Mouse (Mus musculus) limb, embryonic 11.5 days (tissue): ENCODE measurements at regions not wholly inside any gene's neighbourhood (a gene's known extent, or its start where the extent isn't known, plus 50 kb on each side); places are given as distances from the start of the nearest gene placed in this dataset.

Experiments
- ATAC-seq: fragments of 200-750 bp; cut with Nextera tagmentation; 2 replicates; pipeline ENCODE4 v1.8.0; 2017; ENCODE audit warnings: low read depth; ENCODE audit not compliant: insufficient number of reproducible peaks, low FRiP score, low TSS enrichment
- DNase-seq: peaks from one replicate; pipeline ENCODE4 v3.0.0-alpha.2; 2015; ENCODE audit warnings: low spot score
- H3K27ac ChIP-seq: fragments of 300-500 bp; sonication (generic); replicated peaks from 2 replicates; pipeline ENCODE4 v1.5.1; 2014; ENCODE audit warnings: low read depth, mild to moderate bottlenecking, low read length
- H3K27me3 ChIP-seq: fragments of 300-500 bp; sonication (generic); 2 replicates; pipeline ENCODE4 v1.6.1; 2014; ENCODE audit warnings: mild to moderate bottlenecking, low read length, mixed read lengths; ENCODE audit not compliant: control insufficient read depth, insufficient read depth
- H3K36me3 ChIP-seq: fragments of 300-500 bp; sonication (generic); 2 replicates; pipeline ENCODE4 v1.6.1; 2014; ENCODE audit warnings: mild to moderate bottlenecking, low read length, moderate library complexity, mixed read lengths; ENCODE audit not compliant: control insufficient read depth, insufficient read depth
- H3K4me1 ChIP-seq: fragments of 300-500 bp; sonication (generic); 2 replicates; pipeline ENCODE4 v1.6.1; 2014; ENCODE audit warnings: low read length, mixed read lengths; ENCODE audit not compliant: control insufficient read depth, insufficient read depth
- H3K4me2 ChIP-seq: fragments of 300-500 bp; sonication (generic); 2 replicates; pipeline ENCODE4 v1.6.1; 2014; ENCODE audit warnings: low read depth, mild to moderate bottlenecking, moderate library complexity; ENCODE audit not compliant: severe bottlenecking
- H3K4me3 ChIP-seq: fragments of 300-500 bp; sonication (generic); 2 replicates; pipeline ENCODE4 v1.5.1; 2014; ENCODE audit warnings: low read depth, low read length
- H3K9ac ChIP-seq: fragments of 300-500 bp; sonication (generic); 2 replicates; pipeline ENCODE4 v1.6.1; 2014; ENCODE audit warnings: mild to moderate bottlenecking, low read length
- H3K9me3 ChIP-seq: fragments of 300-500 bp; sonication (generic); 2 replicates; pipeline ENCODE4 v1.6.1; 2016; ENCODE audit warnings: low read length; ENCODE audit not compliant: control insufficient read depth
- WGBS: fragments of 180-500 bp; shearing (Covaris S2); extraction: QIAGEN DNeasy Blood & Tissue Kit; methylation state at CpG from one replicate; pipeline ENCODE4 v1.1.7; 2014; 5-methylcytosine and 5-hydroxymethylcytosine counted together

GRCm38 (mm10) chr13:31472366-31472765, 83.6 kb upstream of the Foxq1 start:
- no peaks in the 10 kb centered on the region for H3K4me1 ChIP-seq
- no peak for ATAC-seq
- no peaks in the 10 kb centered on the region for H3K27me3 ChIP-seq
- H3K9me3 ChIP-seq = no peaks in the 10 kb centered on the region
- H3K9ac ChIP-seq = no peak overlapping the region
- no peak overlapping the region for H3K27ac ChIP-seq
- no peaks in the 10 kb centered on the region for H3K36me3 ChIP-seq
- no peak overlapping the region for H3K4me2 ChIP-seq
- 86% methylated on average over 5 of the region's 5 CpGs for WGBS
- no peak for DNase-seq
- H3K4me3 ChIP-seq = no peak overlapping the region

- ATAC-seq = no peak
- 71% methylated on average over 4 of the region's 4 CpGs for WGBS
- H3K27me3 ChIP-seq = no peaks in the 10 kb centered on the region
- no peak overlapping the region for H3K4me2 ChIP-seq
- H3K4me3 ChIP-seq = no peak overlapping the region
- H3K4me1 ChIP-seq = no peaks in the 10 kb centered on the region
- no peaks in the 10 kb centered on the region for H3K36me3 ChIP-seq
- no peak overlapping the region for H3K27ac ChIP-seq
- H3K9me3 ChIP-seq = no peaks in the 10 kb centered on the region
- H3K9ac ChIP-seq = no peak overlapping the region
- no peak for DNase-seq
Observed at GRCm38 (mm10) chr13:31472804-31473203, 83.1 kb upstream of the Foxq1 start.

GRCm38 (mm10) chr13:31473275-31473674, 82.7 kb upstream of the Foxq1 start:
- H3K9ac ChIP-seq = no peak overlapping the region
- H3K27ac ChIP-seq = no peak overlapping the region
- 93% methylated on average over 1 of the region's 1 CpGs for WGBS
- no peak for ATAC-seq
- H3K4me1 ChIP-seq = no peaks in the 10 kb centered on the region
- no peak overlapping the region for H3K4me2 ChIP-seq
- H3K36me3 ChIP-seq = no peaks in the 10 kb centered on the region
- DNase-seq = no peak
- no peaks in the 10 kb centered on the region for H3K27me3 ChIP-seq
- H3K4me3 ChIP-seq = no peak overlapping the region
- H3K9me3 ChIP-seq = no peaks in the 10 kb centered on the region

- WGBS = 92% methylated on average over 3 of the region's 3 CpGs
- DNase-seq (no peak), ATAC-seq (no peak)
- Histone ChIP-seq H3K4me1 (no peaks in the 10 kb centered on the region), H3K27me3 (no peaks in the 10 kb centered on the region), H3K4me2 (no peak overlapping the region), H3K27ac (no peak overlapping the region), H3K9me3 (no peaks in the 10 kb centered on the region), H3K36me3 (no peaks in the 10 kb centered on the region), H3K4me3 (no peak overlapping the region), H3K9ac (no peak overlapping the region)
Observed at GRCm38 (mm10) chr13:31475845-31476244, 80.1 kb upstream of the Foxq1 start.

GRCm38 (mm10) chr13:31477171-31477867, 78.6 kb upstream of the Foxq1 start:
- no peaks in the 10 kb centered on the region for H3K9me3 ChIP-seq
- no peak for ATAC-seq

GRCm38 (mm10) chr13:31481105-31481844, 74.7 kb upstream of the Foxq1 start:
- H3K4me2 ChIP-seq = no peak overlapping the region
- no peaks in the 10 kb centered on the region for H3K27me3 ChIP-seq
- no peaks in the 10 kb centered on the region for H3K4me1 ChIP-seq
- no peak for DNase-seq
- no peak overlapping the region for H3K9ac ChIP-seq
- no peaks in the 10 kb centered on the region for H3K9me3 ChIP-seq
- 84% methylated on average over 7 of the region's 7 CpGs for WGBS
- ATAC-seq = no peak
- no peak overlapping the region for H3K27ac ChIP-seq
- no peaks in the 10 kb centered on the region for H3K36me3 ChIP-seq
- no peak overlapping the region for H3K4me3 ChIP-seq

More at GRCm38 (mm10) chr13:31477171-31477867, 78.6 kb upstream of the Foxq1 start:
- DNase-seq = no peak
- Histone ChIP-seq H3K27me3 (no peaks in the 10 kb centered on the region), H3K36me3 (no peaks in the 10 kb centered on the region), H3K27ac (no peak overlapping the region), H3K4me1 (no peaks in the 10 kb centered on the region), H3K4me2 (no peak overlapping the region), H3K9ac (no peak overlapping the region), H3K4me3 (no peak overlapping the region)
- 54% methylated on average over 1 of the region's 1 CpGs for WGBS

GRCm38 (mm10) chr13:31486373-31486772, 69.6 kb upstream of the Foxq1 start:
- Histone ChIP-seq H3K4me1 (no peaks in the 10 kb centered on the region), H3K9me3 (no peaks in the 10 kb centered on the region), H3K9ac (no peak overlapping the region), H3K4me3 (no peak overlapping the region), H3K4me2 (no peak overlapping the region), H3K36me3 (no peaks in the 10 kb centered on the region), H3K27me3 (no peaks in the 10 kb centered on the region), H3K27ac (no peak overlapping the region)
- WGBS = 95% methylated on average over 3 of the region's 3 CpGs
- ATAC-seq (no peak), DNase-seq (no peak)

- Histone ChIP-seq H3K9ac (no peak overlapping the region), H3K27ac (no peak overlapping the region), H3K27me3 (no peaks in the 10 kb centered on the region), H3K4me3 (no peak overlapping the region), H3K4me1 (no peaks in the 10 kb centered on the region), H3K36me3 (no peaks in the 10 kb centered on the region), H3K4me2 (no peak overlapping the region), H3K9me3 (no peaks in the 10 kb centered on the region)
- ATAC-seq = no peak
- DNase-seq = no peak
Observed at GRCm38 (mm10) chr13:31488186-31488585, 67.7 kb upstream of the Foxq1 start.
